Mouse (Mus musculus) MN1 (cell line): ENCODE results near the gene Gins1.
"Not testable (repeated sequence)": the region's sequence is repeated elsewhere in the genome, so short reads cannot be mapped to it uniquely, and the experiment has no call there.

Experiments used
- DNase-seq: peaks from one replicate; pipeline ENCODE4 v3.0.0-alpha.2; 2016; ENCODE audit warnings: low spot score

The Gins1 gene

GRCm38 (mm10) chr2:150910295-150910881 is 5.2 kb downstream of the Gins1 start:
- peak; percentile 27 for DNase-seq

GRCm38 (mm10) chr2:150914781-150915515 is 9.7 kb downstream of the Gins1 start:
- no peak for DNase-seq

GRCm38 (mm10) chr2:150915786-150916185 is 10.6 kb downstream of the Gins1 start:
- DNase-seq, result no peak

GRCm38 (mm10) chr2:150918720-150919119 is 13.5 kb downstream of the Gins1 start:
- no peak for DNase-seq

- DNase-seq, result no peak
Measured at GRCm38 (mm10) chr2:150920543-150920942, 15.3 kb downstream of the Gins1 start.

GRCm38 (mm10) chr2:150921697-150922096 is 16.5 kb downstream of the Gins1 start:
- no peak for DNase-seq

GRCm38 (mm10) chr2:150922165-150922564 is 17.0 kb downstream of the Gins1 start:
- no peak for DNase-seq

GRCm38 (mm10) chr2:150923026-150923425 is 17.8 kb downstream of the Gins1 start:
- no peak for DNase-seq

GRCm38 (mm10) chr2:150923505-150923904 is 18.3 kb downstream of the Gins1 start:
- no peak for DNase-seq

- DNase-seq, result no peak
Measured at GRCm38 (mm10) chr2:150927038-150927720, 22.0 kb downstream of the Gins1 start.

- DNase-seq, result no peak
Measured at GRCm38 (mm10) chr2:150929156-150929555, 24.0 kb downstream of the Gins1 start.

- DNase-seq, result no peak
Measured at GRCm38 (mm10) chr2:150930806-150931205, 25.6 kb downstream of the Gins1 start.

- no peak for DNase-seq
Measured at GRCm38 (mm10) chr2:150933482-150933881, 28.3 kb downstream of the Gins1 start.

- no peak for DNase-seq
Measured at GRCm38 (mm10) chr2:150934659-150935058, 29.5 kb downstream of the Gins1 start.

GRCm38 (mm10) chr2:150944017-150944416 is 38.8 kb downstream of the Gins1 start:
- no peak for DNase-seq

GRCm38 (mm10) chr2:150947341-150947740 is 42.1 kb downstream of the Gins1 start:
- DNase-seq, result not testable (repeated sequence)

- not testable (repeated sequence) for DNase-seq
Measured at GRCm38 (mm10) chr2:150947880-150948611, 42.8 kb downstream of the Gins1 start.

GRCm38 (mm10) chr2:150948786-150949185 is 43.6 kb downstream of the Gins1 start:
- no peak for DNase-seq

GRCm38 (mm10) chr2:150949652-150950051 is 44.5 kb downstream of the Gins1 start:
- no peak for DNase-seq

GRCm38 (mm10) chr2:150950056-150950455 is 44.9 kb downstream of the Gins1 start:
- DNase-seq, result no peak

- DNase-seq, result no peak
Measured at GRCm38 (mm10) chr2:150951201-150951600, 46.0 kb downstream of the Gins1 start.

- no peak for DNase-seq
Measured at GRCm38 (mm10) chr2:150955859-150956258, 50.7 kb downstream of the Gins1 start.
